Mouse (Mus musculus): ENCODE measurements around the gene Poldip2. TPM values are rescaled to one million over a fixed set of nuclear protein-coding genes. Genes with fewer than 3 reads are reported as not detected.

Gene Poldip2
- polyA plus RNA-seq (2015; fragmentation: Nextera tagmentation; extraction: Ambion mirVana) = 65.8 and 67.1 TPM in 2 replicates

DNA sequence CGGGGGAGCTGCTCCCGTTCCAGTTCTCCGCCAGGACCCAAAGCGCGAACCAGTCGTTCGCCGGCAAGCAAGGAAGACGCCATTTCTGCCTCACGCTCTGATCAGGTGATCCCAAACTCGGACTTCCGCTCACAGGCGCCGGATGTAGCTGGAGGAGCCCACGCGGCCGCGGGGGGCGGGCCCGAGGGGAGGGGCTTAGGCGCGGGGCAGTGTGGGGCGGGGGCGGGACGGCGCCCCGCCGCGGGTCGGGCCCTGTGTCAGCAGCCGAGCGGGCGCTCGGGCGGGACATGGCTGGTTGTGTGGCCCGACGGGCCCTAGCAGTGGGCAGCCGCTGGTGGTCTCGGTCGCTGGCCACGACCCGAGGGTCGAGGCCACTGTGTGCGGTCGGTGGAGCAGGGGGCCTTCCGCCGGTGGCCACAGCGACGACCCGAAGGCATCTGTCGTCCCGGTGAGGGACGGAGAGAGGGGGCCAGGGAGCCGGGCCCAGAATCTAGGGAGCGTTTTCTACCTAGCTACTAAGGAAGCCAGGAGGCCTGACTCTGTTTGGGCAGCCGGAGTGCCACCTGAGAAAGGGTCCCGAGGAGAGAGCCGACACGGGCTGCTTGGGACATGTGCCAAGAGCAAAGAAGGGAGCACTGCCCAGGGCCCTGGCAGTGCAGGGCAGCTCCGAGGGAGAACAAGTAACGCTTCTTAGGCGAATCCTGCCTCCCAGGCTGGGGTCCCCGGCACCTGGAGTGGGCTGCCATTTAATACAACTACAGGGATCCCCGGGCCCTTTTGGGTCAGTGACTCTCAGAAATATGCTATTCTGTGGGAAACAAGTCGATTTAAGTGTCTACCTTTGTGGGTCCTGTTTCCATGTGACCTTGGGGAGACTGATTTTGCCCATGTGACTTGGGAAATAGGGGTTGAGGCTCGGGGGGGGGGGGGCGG is at the start of gene Poldip2, which contains the start of gene Tmem199:
Gene Poldip2, plus strand, starts transcription at position 169 of the 933 bp plus-strand sequence.
Gene Tmem199, minus strand, starts transcription at position 148 of the 933 bp plus-strand sequence.
- TF ChIP-seq CTCF (IDR thresholded peaks at IDR 0.05; ENCODE audit: low read depth) = no peak
- WGBS = 1% methylated on average over 64 of the region's 67 CpGs
- Histone ChIP-seq H3K36me3 (ENCODE audit: control insufficient read depth, insufficient read depth) (peaks cover 46% of the 10 kb centered on the region), H3K4me3 (ENCODE audit: low read depth, low read length) (peak within 1 kb of the TSS; percentile 83), H3K4me2 (replicated peaks; ENCODE audit: low read depth) (peak within 1 kb of the TSS; percentile 87), H3K4me1 (replicated peaks; ENCODE audit: control insufficient read depth, insufficient read depth, low read length) (peaks cover 6% of the 10 kb centered on the region), H3K27ac (ENCODE audit: low read depth, low read length) (peak within 1 kb of the TSS; percentile 62), H3K9me3 (ENCODE audit: control insufficient read depth) (no peaks in the 10 kb centered on the region), H3K9ac (ENCODE audit: low read depth, low read length) (peak within 1 kb of the TSS; percentile 94), H3K27me3 (replicated peaks; ENCODE audit: control insufficient read depth, insufficient read depth, low read length) (no peaks in the 10 kb centered on the region)
- peak; percentile 93 for ATAC-seq

- peaks cover 7% of the 10 kb centered on the region for H3K4me1 ChIP-seq (replicated peaks; ENCODE audit: control insufficient read depth, insufficient read depth, low read length)
- peak; percentile 34 for TF ChIP-seq CTCF (IDR thresholded peaks at IDR 0.05; ENCODE audit: low read depth)
- no peaks in the 10 kb centered on the region for H3K9me3 ChIP-seq (ENCODE audit: control insufficient read depth)
- H3K4me2 ChIP-seq (replicated peaks; ENCODE audit: low read depth) = peak overlapping the region; percentile 28; the same call in 1 of the 2 replicates
- peak; percentile 64 for ATAC-seq
- 46% methylated on average over 5 of the region's 5 CpGs for WGBS
- no peaks in the 10 kb centered on the region for H3K36me3 ChIP-seq (ENCODE audit: control insufficient read depth, insufficient read depth)
- H3K4me3 ChIP-seq (ENCODE audit: low read depth, low read length) = no peak overlapping the region
- H3K27ac ChIP-seq (ENCODE audit: low read depth, low read length) = peak overlapping the region; percentile 63
- no peaks in the 10 kb centered on the region for H3K27me3 ChIP-seq (replicated peaks; ENCODE audit: control insufficient read depth, insufficient read depth, low read length)
- no peak overlapping the region for H3K9ac ChIP-seq (ENCODE audit: low read depth, low read length)
Measured at GRCm38 (mm10) chr11:78462669-78463068, 49.3 kb upstream of the Poldip2 start.

DNA sequence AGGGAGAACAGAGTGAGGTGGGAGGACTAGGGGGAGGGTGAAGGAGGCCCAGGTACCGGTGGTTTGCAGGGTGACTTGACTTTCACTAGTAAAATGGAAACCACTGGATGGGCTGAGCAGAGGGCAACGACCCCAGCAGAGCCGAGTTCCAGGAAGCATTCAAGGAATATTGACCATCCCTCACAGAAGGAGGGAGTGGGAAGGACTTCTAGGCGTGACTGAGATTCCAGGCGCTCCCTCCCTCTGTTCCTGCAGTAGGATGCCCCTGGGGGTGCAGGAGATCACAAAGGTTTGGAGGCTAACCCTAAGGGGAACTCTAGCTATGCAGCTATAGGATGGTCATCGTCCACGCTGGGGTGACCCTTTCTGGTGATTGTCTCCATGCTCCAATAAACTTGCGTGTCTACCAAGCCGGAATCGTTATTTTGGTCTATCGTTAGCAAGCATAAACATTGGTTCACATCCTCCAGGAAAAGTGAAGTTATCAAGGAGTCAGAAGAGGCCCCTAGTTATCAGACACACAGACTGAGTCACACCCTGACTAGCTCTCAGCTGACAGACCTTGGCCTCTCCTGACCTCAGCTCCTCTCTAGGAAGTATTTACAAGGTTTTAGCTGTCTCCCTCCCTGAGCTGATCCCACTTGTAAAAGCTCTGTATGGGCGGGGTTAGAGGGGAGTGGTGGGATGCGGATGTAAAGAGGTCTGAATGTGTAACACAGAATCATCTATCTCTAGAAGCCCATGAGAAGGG is 48.5 kb upstream of the Poldip2 start:
- Histone ChIP-seq H3K9me3 (ENCODE audit: control insufficient read depth) (no peaks in the 10 kb centered on the region), H3K4me1 (replicated peaks; ENCODE audit: control insufficient read depth, insufficient read depth, low read length) (peaks cover 7% of the 10 kb centered on the region), H3K4me2 (replicated peaks; ENCODE audit: low read depth) (peak overlapping the region; percentile 28; the same call in 1 of the 2 replicates), H3K27ac (ENCODE audit: low read depth, low read length) (peak overlapping the region; percentile 63), H3K27me3 (replicated peaks; ENCODE audit: control insufficient read depth, insufficient read depth, low read length) (no peaks in the 10 kb centered on the region), H3K9ac (ENCODE audit: low read depth, low read length) (no peak overlapping the region), H3K4me3 (ENCODE audit: low read depth, low read length) (no peak overlapping the region), H3K36me3 (ENCODE audit: control insufficient read depth, insufficient read depth) (no peaks in the 10 kb centered on the region)
- TF ChIP-seq CTCF (IDR thresholded peaks at IDR 0.05; ENCODE audit: low read depth) = no peak
- 19% methylated on average over 13 of the region's 13 CpGs for WGBS
- ATAC-seq = peak; percentile 63

DNA sequence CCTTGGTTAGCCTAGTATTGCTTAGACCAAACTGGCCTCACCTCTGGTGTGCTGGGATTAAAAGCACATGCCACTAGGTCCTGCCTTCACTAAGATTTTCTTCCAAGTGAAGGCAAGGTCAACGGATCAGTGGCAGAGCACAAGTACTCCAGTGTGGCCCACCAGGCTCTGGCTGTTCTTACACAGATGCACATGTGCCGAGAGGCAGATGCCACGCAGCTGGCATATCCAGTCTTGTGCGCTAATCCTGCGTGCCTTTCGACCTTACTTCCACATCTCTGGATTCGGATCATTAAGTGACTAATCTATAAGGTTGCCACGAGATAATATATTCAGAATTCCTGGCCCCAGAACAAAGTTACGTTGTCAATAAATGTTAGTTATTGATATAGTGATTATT is 46.9 kb upstream of the Poldip2 start:
- H3K27ac ChIP-seq (ENCODE audit: low read depth, low read length) = no peak overlapping the region

DNA sequence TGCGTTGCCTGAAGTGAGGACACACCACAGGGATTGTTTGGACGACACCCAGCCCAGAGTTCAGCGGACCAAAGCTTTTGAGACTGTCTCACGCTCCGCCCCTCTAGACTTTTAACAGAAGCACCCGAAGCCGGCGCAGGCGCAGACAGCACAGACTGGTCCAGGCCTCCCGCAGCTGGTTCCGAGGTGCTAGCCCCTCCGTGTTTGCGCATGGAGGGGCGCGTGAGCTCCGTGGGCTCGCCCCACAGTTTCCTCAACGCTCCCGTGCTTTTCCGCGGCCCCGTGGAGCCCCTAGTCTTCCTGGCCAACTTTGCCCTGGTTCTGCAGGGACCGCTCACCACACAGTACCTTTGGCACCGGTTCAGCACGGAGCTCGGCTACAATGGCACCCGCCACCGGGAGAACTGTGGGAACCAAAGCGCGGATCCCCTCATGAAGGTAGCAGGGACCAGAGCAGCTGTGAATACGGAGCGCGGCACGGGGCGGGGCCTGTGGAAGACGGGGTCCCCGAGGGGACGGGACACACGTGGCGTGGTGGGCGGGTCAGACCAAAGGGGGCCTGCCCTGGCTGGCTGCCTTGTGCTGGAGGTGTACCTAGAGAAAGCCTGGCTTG is 46.3 kb upstream of the Poldip2 start, which contains the start of gene Slc46a1:
Gene Slc46a1, plus strand, starts transcription at position 130 of the 613 bp plus-strand sequence.
- WGBS = under 1% methylated on average over 41 of the region's 41 CpGs
- H3K4me2 ChIP-seq (replicated peaks; ENCODE audit: low read depth) = peak within 1 kb of the TSS; percentile 92
- H3K27ac ChIP-seq (ENCODE audit: low read depth, low read length) = peak within 1 kb of the TSS; percentile 93
- H3K9ac ChIP-seq (ENCODE audit: low read depth, low read length) = peak within 1 kb of the TSS; percentile 73
- no peaks in the 10 kb centered on the region for H3K27me3 ChIP-seq (replicated peaks; ENCODE audit: control insufficient read depth, insufficient read depth, low read length)
- H3K4me3 ChIP-seq (ENCODE audit: low read depth, low read length) = peak within 1 kb of the TSS; percentile 71
- TF ChIP-seq CTCF (IDR thresholded peaks at IDR 0.05; ENCODE audit: low read depth) = no peak
- H3K36me3 ChIP-seq (ENCODE audit: control insufficient read depth, insufficient read depth) = no peaks in the 10 kb centered on the region
- H3K9me3 ChIP-seq (ENCODE audit: control insufficient read depth) = no peaks in the 10 kb centered on the region
- ATAC-seq = peak; percentile 26
- peaks cover 7% of the 10 kb centered on the region for H3K4me1 ChIP-seq (replicated peaks; ENCODE audit: control insufficient read depth, insufficient read depth, low read length)

More for the DNA sequence above, 46.9 kb upstream of the Poldip2 start:
- 24% methylated on average over 9 of the region's 9 CpGs for WGBS
- Histone ChIP-seq H3K4me1 (replicated peaks; ENCODE audit: control insufficient read depth, insufficient read depth, low read length) (peaks cover 7% of the 10 kb centered on the region), H3K9me3 (ENCODE audit: control insufficient read depth) (no peaks in the 10 kb centered on the region), H3K4me3 (ENCODE audit: low read depth, low read length) (peak overlapping the region; percentile 71), H3K36me3 (ENCODE audit: control insufficient read depth, insufficient read depth) (no peaks in the 10 kb centered on the region), H3K9ac (ENCODE audit: low read depth, low read length) (no peak overlapping the region), H3K27me3 (replicated peaks; ENCODE audit: control insufficient read depth, insufficient read depth, low read length) (no peaks in the 10 kb centered on the region), H3K4me2 (replicated peaks; ENCODE audit: low read depth) (peak overlapping the region; percentile 92)
- no peak for TF ChIP-seq CTCF (IDR thresholded peaks at IDR 0.05; ENCODE audit: low read depth)
- no peak for ATAC-seq
